Mouse (Mus musculus) limb, embryonic 11.5 days (tissue): ENCODE data around the gene Trappc12. TPM values are rescaled to one million over a fixed set of nuclear protein-coding genes. Genes with fewer than 3 reads are reported as not detected.

ENCODE experiments used
- ATAC-seq: fragments of 200-750 bp; cut with Nextera tagmentation; 2 replicates; pipeline ENCODE4 v1.8.0; 2017; ENCODE audit warnings: low read depth; ENCODE audit not compliant: insufficient number of reproducible peaks, low FRiP score, low TSS enrichment
- DNase-seq: peaks from one replicate; pipeline ENCODE4 v3.0.0-alpha.2; 2015; ENCODE audit warnings: low spot score
- H3K27ac ChIP-seq: fragments of 300-500 bp; sonication (generic); replicated peaks from 2 replicates; pipeline ENCODE4 v1.5.1; 2014; ENCODE audit warnings: low read depth, mild to moderate bottlenecking, low read length
- H3K27me3 ChIP-seq: fragments of 300-500 bp; sonication (generic); 2 replicates; pipeline ENCODE4 v1.6.1; 2014; ENCODE audit warnings: mild to moderate bottlenecking, low read length, mixed read lengths; ENCODE audit not compliant: control insufficient read depth, insufficient read depth
- H3K36me3 ChIP-seq: fragments of 300-500 bp; sonication (generic); 2 replicates; pipeline ENCODE4 v1.6.1; 2014; ENCODE audit warnings: mild to moderate bottlenecking, low read length, moderate library complexity, mixed read lengths; ENCODE audit not compliant: control insufficient read depth, insufficient read depth
- H3K4me1 ChIP-seq: fragments of 300-500 bp; sonication (generic); 2 replicates; pipeline ENCODE4 v1.6.1; 2014; ENCODE audit warnings: low read length, mixed read lengths; ENCODE audit not compliant: control insufficient read depth, insufficient read depth
- H3K4me2 ChIP-seq: fragments of 300-500 bp; sonication (generic); 2 replicates; pipeline ENCODE4 v1.6.1; 2014; ENCODE audit warnings: low read depth, mild to moderate bottlenecking, moderate library complexity; ENCODE audit not compliant: severe bottlenecking
- H3K4me3 ChIP-seq: fragments of 300-500 bp; sonication (generic); 2 replicates; pipeline ENCODE4 v1.5.1; 2014; ENCODE audit warnings: low read depth, low read length
- H3K9ac ChIP-seq: fragments of 300-500 bp; sonication (generic); 2 replicates; pipeline ENCODE4 v1.6.1; 2014; ENCODE audit warnings: mild to moderate bottlenecking, low read length
- H3K9me3 ChIP-seq: fragments of 300-500 bp; sonication (generic); 2 replicates; pipeline ENCODE4 v1.6.1; 2016; ENCODE audit warnings: low read length; ENCODE audit not compliant: control insufficient read depth
- WGBS: fragments of 180-500 bp; shearing (Covaris S2); extraction: QIAGEN DNeasy Blood & Tissue Kit; methylation state at CpG from one replicate; pipeline ENCODE4 v1.1.7; 2014; 5-methylcytosine and 5-hydroxymethylcytosine counted together
- polyA plus RNA-seq: library from polyadenylated mRNA; unstranded; fragments of >200 nt; fragmentation: Nextera tagmentation; extraction: Ambion mirVana; gene quantifications from 2 replicates; pipeline ENCODE4 v1.2.1, GENCODE M21; 2014

The Trappc12 gene
- polyA plus RNA-seq, 1 experiment from 2014 or later: 37.6 TPM

GRCm38 (mm10) chr12:28694231-28694630 lies 56.0 kb downstream of the Trappc12 start:
- DNase-seq: no peak
- Histone ChIP-seq H3K9me3 (no peaks in the 10 kb centered on the region), H3K36me3 (peaks cover 5% of the 10 kb centered on the region; the same call in 1 of the 2 replicates), H3K4me1 (no peaks in the 10 kb centered on the region), H3K27ac (no peak overlapping the region), H3K4me2 (no peak overlapping the region), H3K4me3 (no peak overlapping the region), H3K27me3 (no peaks in the 10 kb centered on the region), H3K9ac (no peak overlapping the region)
- 80% methylated on average over 2 of the region's 2 CpGs for WGBS
- ATAC-seq: no peak

- no peaks in the 10 kb centered on the region for H3K9me3 ChIP-seq
- no peaks in the 10 kb centered on the region for H3K27me3 ChIP-seq
- ATAC-seq: no peak
- no peaks in the 10 kb centered on the region for H3K4me1 ChIP-seq
- H3K4me2 ChIP-seq: no peak overlapping the region
- no peak for DNase-seq
- peaks cover 5% of the 10 kb centered on the region; the same call in 1 of the 2 replicates for H3K36me3 ChIP-seq
- no peak overlapping the region for H3K9ac ChIP-seq
- no peak overlapping the region for H3K4me3 ChIP-seq
- 71% methylated on average over 3 of the region's 3 CpGs for WGBS
- H3K27ac ChIP-seq: no peak overlapping the region
Measured at GRCm38 (mm10) chr12:28693738-28694137, 56.5 kb downstream of the Trappc12 start.

- Histone ChIP-seq H3K27ac (no peak overlapping the region), H3K9me3 (no peaks in the 10 kb centered on the region), H3K9ac (no peak overlapping the region), H3K36me3 (peaks cover 3% of the 10 kb centered on the region; the same call in 1 of the 2 replicates), H3K27me3 (no peaks in the 10 kb centered on the region), H3K4me1 (no peaks in the 10 kb centered on the region), H3K4me3 (no peak overlapping the region), H3K4me2 (no peak overlapping the region)
- DNase-seq (no peak), ATAC-seq (no peak)
- 91% methylated on average over 7 of the region's 7 CpGs for WGBS
Measured at GRCm38 (mm10) chr12:28690730-28691129, 59.5 kb downstream of the Trappc12 start.

- no peaks in the 10 kb centered on the region for H3K27me3 ChIP-seq
- DNase-seq: no peak
- peaks cover 3% of the 10 kb centered on the region; the same call in 1 of the 2 replicates for H3K36me3 ChIP-seq
- H3K4me2 ChIP-seq: no peak overlapping the region
- no peak overlapping the region for H3K9ac ChIP-seq
- no peak overlapping the region for H3K27ac ChIP-seq
- H3K4me3 ChIP-seq: no peak overlapping the region
- no peak for ATAC-seq
- no peaks in the 10 kb centered on the region for H3K9me3 ChIP-seq
- WGBS: 93% methylated on average over 6 of the region's 6 CpGs
- no peaks in the 10 kb centered on the region for H3K4me1 ChIP-seq
Measured at GRCm38 (mm10) chr12:28688996-28689395, 61.3 kb downstream of the Trappc12 start.

- H3K36me3 ChIP-seq: peaks cover 2% of the 10 kb centered on the region; the same call in 1 of the 2 replicates
- H3K9ac ChIP-seq: no peak overlapping the region
- no peaks in the 10 kb centered on the region for H3K27me3 ChIP-seq
- H3K4me1 ChIP-seq: no peaks in the 10 kb centered on the region
- DNase-seq: no peak
- no peak for ATAC-seq
- no peak overlapping the region for H3K4me3 ChIP-seq
- H3K4me2 ChIP-seq: no peak overlapping the region
- 83% methylated on average over 8 of the region's 8 CpGs for WGBS
- H3K27ac ChIP-seq: no peak overlapping the region
- no peaks in the 10 kb centered on the region for H3K9me3 ChIP-seq
Measured at GRCm38 (mm10) chr12:28686199-28686879, 63.9 kb downstream of the Trappc12 start.

GRCm38 (mm10) chr12:28685771-28686170 lies 64.5 kb downstream of the Trappc12 start:
- peaks cover 2% of the 10 kb centered on the region; the same call in 1 of the 2 replicates for H3K36me3 ChIP-seq
- no peaks in the 10 kb centered on the region for H3K4me1 ChIP-seq
- H3K4me3 ChIP-seq: no peak overlapping the region
- H3K27ac ChIP-seq: no peak overlapping the region
- WGBS: 80% methylated on average over 3 of the region's 3 CpGs
- no peaks in the 10 kb centered on the region for H3K27me3 ChIP-seq
- DNase-seq (no peak), ATAC-seq (no peak)
- no peak overlapping the region for H3K9ac ChIP-seq
- H3K9me3 ChIP-seq: no peaks in the 10 kb centered on the region
- H3K4me2 ChIP-seq: no peak overlapping the region

GRCm38 (mm10) chr12:28684674-28685073 lies 65.6 kb downstream of the Trappc12 start:
- peaks cover 2% of the 10 kb centered on the region; the same call in 1 of the 2 replicates for H3K36me3 ChIP-seq
- H3K4me3 ChIP-seq: no peak overlapping the region
- no peak overlapping the region for H3K4me2 ChIP-seq
- H3K9me3 ChIP-seq: no peaks in the 10 kb centered on the region
- no peak overlapping the region for H3K9ac ChIP-seq
- DNase-seq (no peak), ATAC-seq (no peak)
- no peaks in the 10 kb centered on the region for H3K4me1 ChIP-seq
- H3K27ac ChIP-seq: no peak overlapping the region
- 90% methylated on average over 1 of the region's 1 CpGs for WGBS
- H3K27me3 ChIP-seq: no peaks in the 10 kb centered on the region

- Histone ChIP-seq H3K9ac (peak overlapping the region; percentile 69), H3K4me2 (peak overlapping the region; percentile 54), H3K4me1 (no peaks in the 10 kb centered on the region), H3K36me3 (no peaks in the 10 kb centered on the region; the same call in 1 of the 2 replicates), H3K27ac (peak overlapping the region; percentile 80), H3K4me3 (peak overlapping the region; percentile 47), H3K9me3 (0 out of 2 replicates have a peak, but pooled peaks cover 2% of the 10 kb centered on the region), H3K27me3 (no peaks in the 10 kb centered on the region)
- DNase-seq: no peak
- whole genome bisulfite sequencing: 72% methylated on average over 5 of the region's 5 CpGs
- no peak for ATAC-seq
Measured at GRCm38 (mm10) chr12:28675925-28676209, 74.4 kb downstream of the Trappc12 start.
